9 mouse cellular contexts compared by ENCODE assay signal in genomic region chr10:94013196-94013595, GRCm38 (mm10). TPM values are rescaled to one million over a fixed set of nuclear protein-coding genes. Genes with fewer than 3 reads are reported as not detected.
A peak's percentile ranks its signal among the peaks of the same experiment; 100 is the strongest.
DNase-seq lines count a peak whose midpoint lies in the region; ATAC-seq and TF ChIP-seq lines count a peak whose summit lies in the region.
"Had no signal": no experiment of that assay in that cellular context is flagged by ENCODE, and none has a peak within 500 bp of the region (broad histone marks: within the 10 kb centered on the region; RNA-seq: fewer than 3 reads in every experiment).

No protein-coding gene starts in this region.

- H3K9ac ChIP-seq in forebrain, postnatal 0 days, result no peak overlapping the region
- H3K9ac ChIP-seq in forebrain, embryonic 16.5 days (replicated peaks; ENCODE audit: low read depth, low read length), result no peak overlapping the region
- H3K9ac ChIP-seq: limb, embryonic 13.5 days had no signal

- H3K27me3 ChIP-seq in forebrain, postnatal 0 days (ENCODE audit: insufficient read depth, low read length), result no peaks in the 10 kb centered on the region
- no peaks in the 10 kb centered on the region for H3K27me3 ChIP-seq in forebrain, embryonic 16.5 days (replicated peaks; ENCODE audit: control insufficient read depth, insufficient read depth, low read length)
- H3K27me3 ChIP-seq: limb, embryonic 13.5 days had no signal

- H3K27ac ChIP-seq in forebrain, postnatal 0 days (ENCODE audit: low read depth, low read length), result no peak overlapping the region
- H3K27ac ChIP-seq in forebrain, embryonic 16.5 days (ENCODE audit: low read length), result no peak overlapping the region

- H3K4me1 ChIP-seq in forebrain, postnatal 0 days (ENCODE audit: insufficient read depth), result no peaks in the 10 kb centered on the region
- H3K4me1 ChIP-seq in forebrain, embryonic 16.5 days (replicated peaks; ENCODE audit: control insufficient read depth, insufficient read depth, low read length), result no peaks in the 10 kb centered on the region

- H3K4me3 ChIP-seq in forebrain, postnatal 0 days (ENCODE audit: low read depth, low read length), result no peak overlapping the region
- no peak overlapping the region for H3K4me3 ChIP-seq in forebrain, embryonic 16.5 days (replicated peaks; ENCODE audit: low read length)
- H3K4me3 ChIP-seq: limb, embryonic 13.5 days had no signal

- H3K36me3 ChIP-seq in forebrain, postnatal 0 days (ENCODE audit: insufficient read depth), result peaks cover under 1% of the 10 kb centered on the region; the same call in 1 of the 2 replicates
- H3K36me3 ChIP-seq in forebrain, embryonic 16.5 days (ENCODE audit: control insufficient read depth, insufficient read depth), result no peaks in the 10 kb centered on the region

- no peak overlapping the region for H3K4me2 ChIP-seq in forebrain, postnatal 0 days (ENCODE audit: low read depth)
- H3K4me2 ChIP-seq in forebrain, embryonic 16.5 days (ENCODE audit: low read length), result no peak overlapping the region
- H3K4me2 ChIP-seq: limb, embryonic 13.5 days had no signal

- ATAC-seq in forebrain, postnatal 0 days, result no peak; the same call in 1 of the 2 replicates
- no peak for ATAC-seq in forebrain, embryonic 16.5 days
- ATAC-seq in common myeloid progenitor, adult 5-6 weeks (replicated peaks; ENCODE audit: low read depth, poor library complexity, severe bottlenecking), result peak; percentile 83

- H3K9me3 ChIP-seq in forebrain, postnatal 0 days (ENCODE audit: low read length), result no peaks in the 10 kb centered on the region
- H3K9me3 ChIP-seq in forebrain, embryonic 16.5 days (ENCODE audit: control insufficient read depth, low read length), result no peaks in the 10 kb centered on the region
- H3K9me3 ChIP-seq: limb, embryonic 13.5 days had no signal

- peak; percentile 71 for TF ChIP-seq CTCF in forebrain, postnatal 0 days (IDR thresholded peaks at IDR 0.05; ENCODE audit: low read depth)

- DNase-seq in forebrain, postnatal 0 days, result peak; percentile 47
- peak; percentile 43 for DNase-seq in urinary bladder, postnatal 25 days (ENCODE audit: low spot score)
- DNase-seq in urinary bladder, postnatal 10 days (ENCODE audit: low spot score), result no peak
- DNase-seq in heart, postnatal 4 days, result peak; percentile 74
- DNase-seq in lung, postnatal 25 days (ENCODE audit: low spot score), result peak; percentile 50
- DNase-seq in spleen, postnatal 10 days (ENCODE audit: low spot score in 2 of 2), result peak; percentile 39 to 80

- WGBS in forebrain, postnatal 0 days, result 44% methylated on average over 3 of the region's 3 CpGs
- WGBS in forebrain, embryonic 16.5 days, result 48% methylated on average over 3 of the region's 3 CpGs

RNA-seq across cellular contexts. Expression of gene Vezt, which starts 22.4 kb away (rescaled TPM):
- total RNA-seq in forebrain, postnatal 0 days (2014; rRNA removed), result 65.9 and 66.0 TPM in 2 replicates
- polyA plus RNA-seq in forebrain, postnatal 0 days (2015; fragmentation: Nextera tagmentation; extraction: Ambion mirVana), result 37.5 and 40.1 TPM in 2 replicates
- 67.1 and 71.4 TPM in 2 replicates for polyA plus RNA-seq in forebrain, embryonic 16.5 days (2015; fragmentation: Nextera tagmentation; extraction: Ambion mirVana)
- 6.0 and 14.7 TPM in 2 replicates for total RNA-seq in common myeloid progenitor, adult 5-6 weeks (2017)
- 10 to 100 TPM; 45.3 to 46.4 TPM for total RNA-seq in heart, postnatal 4 days (2021)

RNA-seq across cellular contexts. Expression of gene Fgd6, which starts 22.6 kb away (rescaled TPM):
- 2.2 and 3.6 TPM in 2 replicates for total RNA-seq in forebrain, postnatal 0 days (2014; rRNA removed)
- polyA plus RNA-seq in forebrain, postnatal 0 days (2015; fragmentation: Nextera tagmentation; extraction: Ambion mirVana), result 0.63 and 1.5 TPM in 2 replicates
- 1.6 and 1.8 TPM in 2 replicates for polyA plus RNA-seq in forebrain, embryonic 16.5 days (2015; fragmentation: Nextera tagmentation; extraction: Ambion mirVana)
- total RNA-seq in common myeloid progenitor, adult 5-6 weeks (2017), result 1.8 and 2.7 TPM in 2 replicates
- total RNA-seq in heart, postnatal 4 days (2021), result 1 to 10 TPM; 5.5 to 6.1 TPM
